Mouse (Mus musculus): ENCODE results near the gene Gpc2. TPM values are rescaled to one million over a fixed set of nuclear protein-coding genes. Genes with fewer than 3 reads are reported as not detected.

Gpc2 gene
- polyA plus RNA-seq, 1 experiment = 8.4 TPM

DNA sequence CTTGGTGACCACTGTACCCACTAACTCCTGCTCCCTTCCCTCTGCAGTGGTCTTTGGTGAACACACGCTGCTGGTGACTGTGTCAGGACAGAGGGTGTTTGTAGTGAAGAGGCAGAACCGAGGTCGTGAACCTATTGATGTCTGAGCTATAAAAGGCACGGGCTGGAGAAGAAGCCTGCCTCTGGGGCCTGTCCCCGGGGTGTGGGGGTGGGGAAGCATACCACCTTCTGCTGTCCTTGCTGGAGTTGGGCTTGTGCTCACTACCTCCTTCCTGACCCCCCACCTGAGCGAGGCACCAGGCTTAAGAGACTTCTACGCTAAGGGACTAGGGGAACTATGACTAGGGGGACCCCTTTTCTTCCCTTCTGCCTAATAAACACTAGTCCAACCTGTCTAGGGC is 20.8 kb downstream of the Gpc2 start:
- TF ChIP-seq POLR2A (IDR thresholded peaks at IDR 0.05; ENCODE audit: borderline replicate concordance, control insufficient read depth, low read depth, low read length) (no peak), CTCF (IDR thresholded peaks at IDR 0.05; ENCODE audit: control insufficient read depth, insufficient read depth, low read length) (no peak)
- H3K4me1 ChIP-seq (ENCODE audit: control insufficient read depth, insufficient read depth, low read length) = peaks cover 11% of the 10 kb centered on the region
- WGBS = 42% methylated on average over 7 of the region's 7 CpGs
- H3K4me3 ChIP-seq (replicated peaks; ENCODE audit: control insufficient read depth, low read depth, low read length) = no peak overlapping the region
- H3K27ac ChIP-seq (ENCODE audit: control insufficient read depth, insufficient read depth, low read depth, low read length, poor library complexity) = peak overlapping the region; percentile 70

DNA sequence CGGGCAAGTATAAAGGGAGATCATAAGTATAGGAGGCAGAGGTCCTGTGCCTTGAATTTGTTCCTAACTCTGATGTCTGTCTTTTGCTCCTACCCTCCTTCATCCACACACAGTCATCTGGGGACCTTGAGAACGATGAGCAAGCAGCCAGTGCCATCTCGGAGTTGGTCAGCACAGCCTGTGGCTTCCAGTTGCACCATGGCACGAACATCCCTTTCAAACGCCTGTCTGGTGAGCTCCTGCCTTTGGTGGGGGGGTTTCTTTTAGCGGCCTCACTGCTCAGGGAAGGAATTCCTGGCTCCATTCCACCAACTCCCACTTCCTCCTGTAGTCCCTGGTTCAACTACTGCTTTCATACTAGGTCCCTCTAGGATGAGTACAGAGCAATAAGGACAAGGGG is 21.3 kb downstream of the Gpc2 start:
- 40% methylated on average over 6 of the region's 6 CpGs for WGBS
- no peak for TF ChIP-seq CTCF (IDR thresholded peaks at IDR 0.05; ENCODE audit: control insufficient read depth, insufficient read depth, low read length)
- no peak for TF ChIP-seq POLR2A (IDR thresholded peaks at IDR 0.05; ENCODE audit: borderline replicate concordance, control insufficient read depth, low read depth, low read length)
- Histone ChIP-seq H3K4me3 (replicated peaks; ENCODE audit: control insufficient read depth, low read depth, low read length) (no peak overlapping the region), H3K27ac (ENCODE audit: control insufficient read depth, insufficient read depth, low read depth, low read length, poor library complexity) (peak overlapping the region; percentile 70; the same call in 1 of the 2 replicates), H3K4me1 (ENCODE audit: control insufficient read depth, insufficient read depth, low read length) (peaks cover 11% of the 10 kb centered on the region)

GRCm38 (mm10) chr5:138258078-138258477 is 21.7 kb downstream of the Gpc2 start:
- H3K4me3 ChIP-seq (replicated peaks; ENCODE audit: control insufficient read depth, low read depth, low read length) = no peak overlapping the region
- peak overlapping the region; percentile 70 for H3K27ac ChIP-seq (ENCODE audit: control insufficient read depth, insufficient read depth, low read depth, low read length, poor library complexity)
- peaks cover 11% of the 10 kb centered on the region for H3K4me1 ChIP-seq (ENCODE audit: control insufficient read depth, insufficient read depth, low read length)
- WGBS = 36% methylated on average over 3 of the region's 3 CpGs
- TF ChIP-seq POLR2A (IDR thresholded peaks at IDR 0.05; ENCODE audit: borderline replicate concordance, control insufficient read depth, low read depth, low read length) (no peak), CTCF (IDR thresholded peaks at IDR 0.05; ENCODE audit: control insufficient read depth, insufficient read depth, low read length) (no peak)

DNA sequence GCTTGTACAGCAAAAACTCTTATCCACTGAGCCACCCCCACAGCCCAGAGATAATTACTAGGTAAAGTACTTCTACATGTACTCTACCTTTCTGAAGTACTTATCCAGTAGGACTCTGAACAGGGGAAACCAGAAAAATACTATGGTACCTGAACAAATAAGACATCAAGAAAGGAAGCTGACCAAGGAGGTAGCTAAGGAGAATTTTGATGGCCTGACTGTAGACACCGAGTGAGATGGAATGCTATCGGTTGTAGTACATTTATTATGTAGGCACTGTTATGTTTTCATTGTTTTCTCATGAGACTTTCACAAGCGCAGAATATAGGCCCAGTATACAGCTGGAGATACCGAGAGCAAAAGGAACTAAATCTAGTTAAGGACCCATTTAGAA is 22.2 kb downstream of the Gpc2 start:
- 45% methylated on average over 4 of the region's 4 CpGs for WGBS

GRCm38 (mm10) chr5:138256966-138257584 is 22.7 kb downstream of the Gpc2 start:
- H3K4me1 ChIP-seq (ENCODE audit: control insufficient read depth, insufficient read depth, low read length) = peaks cover 11% of the 10 kb centered on the region
- peak overlapping the region; percentile 83 for H3K4me3 ChIP-seq (replicated peaks; ENCODE audit: control insufficient read depth, low read depth, low read length)
- WGBS = 9% methylated on average over 10 of the region's 10 CpGs
- H3K27ac ChIP-seq (ENCODE audit: control insufficient read depth, insufficient read depth, low read depth, low read length, poor library complexity) = peak overlapping the region; percentile 91
- TF ChIP-seq POLR2A (IDR thresholded peaks at IDR 0.05; ENCODE audit: borderline replicate concordance, control insufficient read depth, low read depth, low read length) = peak; percentile 29; the same call in 1 of the 2 replicates
- TF ChIP-seq CTCF (IDR thresholded peaks at IDR 0.05; ENCODE audit: control insufficient read depth, insufficient read depth, low read length) = no peak

More for the DNA sequence above, 22.2 kb downstream of the Gpc2 start:
- Histone ChIP-seq H3K27ac (ENCODE audit: control insufficient read depth, insufficient read depth, low read depth, low read length, poor library complexity) (peak overlapping the region; percentile 88), H3K4me1 (ENCODE audit: control insufficient read depth, insufficient read depth, low read length) (peaks cover 11% of the 10 kb centered on the region), H3K4me3 (replicated peaks; ENCODE audit: control insufficient read depth, low read depth, low read length) (peak overlapping the region; percentile 48)
- TF ChIP-seq CTCF (IDR thresholded peaks at IDR 0.05; ENCODE audit: control insufficient read depth, insufficient read depth, low read length) (no peak), POLR2A (IDR thresholded peaks at IDR 0.05; ENCODE audit: borderline replicate concordance, control insufficient read depth, low read depth, low read length) (no peak)

GRCm38 (mm10) chr5:138256094-138256467 is 23.7 kb downstream of the Gpc2 start:
- H3K4me3 ChIP-seq (replicated peaks; ENCODE audit: control insufficient read depth, low read depth, low read length) = peak overlapping the region; percentile 83
- TF ChIP-seq CTCF (IDR thresholded peaks at IDR 0.05; ENCODE audit: control insufficient read depth, insufficient read depth, low read length) (no peak), POLR2A (IDR thresholded peaks at IDR 0.05; ENCODE audit: borderline replicate concordance, control insufficient read depth, low read depth, low read length) (no peak)
- H3K4me1 ChIP-seq (ENCODE audit: control insufficient read depth, insufficient read depth, low read length) = peaks cover 7% of the 10 kb centered on the region; the same call in 1 of the 2 replicates
- peak overlapping the region; percentile 91 for H3K27ac ChIP-seq (ENCODE audit: control insufficient read depth, insufficient read depth, low read depth, low read length, poor library complexity)
- 3% methylated on average over 7 of the region's 7 CpGs for WGBS

- Histone ChIP-seq H3K4me1 (ENCODE audit: control insufficient read depth, insufficient read depth, low read length) (peaks cover 6% of the 10 kb centered on the region; the same call in 1 of the 2 replicates), H3K27ac (ENCODE audit: control insufficient read depth, insufficient read depth, low read depth, low read length, poor library complexity) (peak within 1 kb of the TSS; percentile 91), H3K4me3 (replicated peaks; ENCODE audit: control insufficient read depth, low read depth, low read length) (peak within 1 kb of the TSS; percentile 83)
- WGBS = under 1% methylated on average over 38 of the region's 38 CpGs
- TF ChIP-seq CTCF (IDR thresholded peaks at IDR 0.05; ENCODE audit: control insufficient read depth, insufficient read depth, low read length) (peak; percentile 28; the same call in 1 of the 2 replicates), POLR2A (IDR thresholded peaks at IDR 0.05; ENCODE audit: borderline replicate concordance, control insufficient read depth, low read depth, low read length) (peak; percentile 87)
Observed at GRCm38 (mm10) chr5:138255353-138256093, 24.3 kb downstream of the Gpc2 start, which contains the start of gene Lamtor4. Lamtor4 (plus strand) TSS chr5:138255482.

- Histone ChIP-seq H3K4me3 (replicated peaks; ENCODE audit: control insufficient read depth, low read depth, low read length) (no peak overlapping the region), H3K4me1 (ENCODE audit: control insufficient read depth, insufficient read depth, low read length) (peaks cover 4% of the 10 kb centered on the region; the same call in 1 of the 2 replicates), H3K27ac (ENCODE audit: control insufficient read depth, insufficient read depth, low read depth, low read length, poor library complexity) (no peak overlapping the region)
- WGBS = 86% methylated on average over 3 of the region's 3 CpGs
- no peak for TF ChIP-seq POLR2A (IDR thresholded peaks at IDR 0.05; ENCODE audit: borderline replicate concordance, control insufficient read depth, low read depth, low read length)
- TF ChIP-seq CTCF (IDR thresholded peaks at IDR 0.05; ENCODE audit: control insufficient read depth, insufficient read depth, low read length) = no peak
Observed at GRCm38 (mm10) chr5:138253061-138253460, 26.7 kb downstream of the Gpc2 start.

Data from bone marrow, adult 2 months (tissue).